Mouse (Mus musculus): ENCODE results near the gene Il4ra. TPM values are rescaled to one million over a fixed set of nuclear protein-coding genes. Genes with fewer than 3 reads are reported as not detected.

Il4ra gene
- 1 to 10 TPM; 7.3 to 9.6 TPM for total RNA-seq (2021)
- long read RNA-seq, experiment 1, full-length matches to known transcripts: 3 of 15 reads
- long read RNA-seq, experiment 1, partial matches to known transcripts: 0 of 15 reads
- long read RNA-seq, experiment 1, other reads (novel, unspliced or antisense): 12 of 15 reads
- long read RNA-seq, experiment 2, full-length matches to known transcripts: 8 of 15 reads
- long read RNA-seq, experiment 2, partial matches to known transcripts: 0 of 15 reads
- long read RNA-seq, experiment 2, other reads (novel, unspliced or antisense): 7 of 15 reads

- H3K4me3 ChIP-seq: peak within 1 kb of the TSS; percentile 62
- peak; percentile 60 to 66 for DNase-seq (ENCODE audit: extremely low spot score in 1 of 2, low spot score in 2 of 2)
- peak; percentile 27 for TF ChIP-seq CTCF (IDR thresholded peaks at IDR 0.05)
- H3K27ac ChIP-seq: peak within 1 kb of the TSS; percentile 87
- intact Hi-C loops (cut with DNase I): loop anchor here (5.0 kb wide), 1 partner anchor 60 kb away; the partner anchor contains the start of gene Nsmce1
Observed at GRCm38 (mm10) chr7:125551766-125552709, at the start of gene Il4ra. Il4ra (plus strand) TSS chr7:125552120.

GRCm38 (mm10) chr7:125503374-125504092, 48.4 kb upstream of the Il4ra start:
- Histone ChIP-seq H3K27ac (no peak overlapping the region), H3K4me3 (no peak overlapping the region)
- DNase-seq (ENCODE audit: extremely low spot score in 1 of 2, low spot score in 2 of 2): no peak
- TF ChIP-seq CTCF (IDR thresholded peaks at IDR 0.05): no peak
- intact Hi-C loops (cut with DNase I): no loop called here

- H3K4me3 ChIP-seq: no peak overlapping the region
- peak in 1 of 2 experiments; percentile 55 for DNase-seq (ENCODE audit: extremely low spot score in 1 of 2, low spot score in 2 of 2)
- no peak for TF ChIP-seq CTCF (IDR thresholded peaks at IDR 0.05)
- intact Hi-C loops (cut with DNase I): no loop called here
- peak overlapping the region; percentile 48; the same call in 1 of the 2 replicates for H3K27ac ChIP-seq
Observed at GRCm38 (mm10) chr7:125504618-125505017, 47.3 kb upstream of the Il4ra start.

GRCm38 (mm10) chr7:125505568-125505967, 46.4 kb upstream of the Il4ra start:
- intact Hi-C loops (cut with DNase I): no loop called here
- no peak for TF ChIP-seq CTCF (IDR thresholded peaks at IDR 0.05)
- Histone ChIP-seq H3K27ac (no peak overlapping the region), H3K4me3 (no peak overlapping the region)
- no peak for DNase-seq (ENCODE audit: extremely low spot score in 1 of 2, low spot score in 2 of 2)

GRCm38 (mm10) chr7:125507279-125507678, 44.6 kb upstream of the Il4ra start:
- no peak overlapping the region for H3K4me3 ChIP-seq
- DNase-seq (ENCODE audit: extremely low spot score in 1 of 2, low spot score in 2 of 2): no peak
- intact Hi-C loops (cut with DNase I): no loop called here
- H3K27ac ChIP-seq: no peak overlapping the region
- no peak for TF ChIP-seq CTCF (IDR thresholded peaks at IDR 0.05)

GRCm38 (mm10) chr7:125511432-125511831, 40.5 kb upstream of the Il4ra start:
- intact Hi-C loops (cut with DNase I): no loop called here
- DNase-seq (ENCODE audit: extremely low spot score in 1 of 2, low spot score in 2 of 2): no peak
- Histone ChIP-seq H3K27ac (no peak overlapping the region), H3K4me3 (no peak overlapping the region)
- TF ChIP-seq CTCF (IDR thresholded peaks at IDR 0.05): no peak

GRCm38 (mm10) chr7:125511852-125512251, 40.1 kb upstream of the Il4ra start:
- DNase-seq (ENCODE audit: extremely low spot score in 1 of 2, low spot score in 2 of 2): no peak
- TF ChIP-seq CTCF (IDR thresholded peaks at IDR 0.05): no peak
- no peak overlapping the region for H3K27ac ChIP-seq
- intact Hi-C loops (cut with DNase I): no loop called here
- no peak overlapping the region for H3K4me3 ChIP-seq

GRCm38 (mm10) chr7:125515081-125515853, 36.7 kb upstream of the Il4ra start:
- no peak for TF ChIP-seq CTCF (IDR thresholded peaks at IDR 0.05)
- Histone ChIP-seq H3K4me3 (no peak overlapping the region), H3K27ac (no peak overlapping the region)
- no peak for DNase-seq (ENCODE audit: extremely low spot score in 1 of 2, low spot score in 2 of 2)
- intact Hi-C loops (cut with DNase I): no loop called here

- Histone ChIP-seq H3K4me3 (no peak overlapping the region), H3K27ac (no peak overlapping the region)
- DNase-seq (ENCODE audit: extremely low spot score in 1 of 2, low spot score in 2 of 2): no peak
- intact Hi-C loops (cut with DNase I): no loop called here
- TF ChIP-seq CTCF (IDR thresholded peaks at IDR 0.05): no peak
Observed at GRCm38 (mm10) chr7:125516723-125517122, 35.2 kb upstream of the Il4ra start.

GRCm38 (mm10) chr7:125517470-125517869, 34.5 kb upstream of the Il4ra start:
- TF ChIP-seq CTCF (IDR thresholded peaks at IDR 0.05): no peak
- H3K27ac ChIP-seq: no peak overlapping the region
- intact Hi-C loops (cut with DNase I): no loop called here
- H3K4me3 ChIP-seq: no peak overlapping the region
- no peak for DNase-seq (ENCODE audit: extremely low spot score in 1 of 2, low spot score in 2 of 2)

GRCm38 (mm10) chr7:125519715-125520114, 32.2 kb upstream of the Il4ra start:
- TF ChIP-seq CTCF (IDR thresholded peaks at IDR 0.05): no peak
- Histone ChIP-seq H3K27ac (no peak overlapping the region), H3K4me3 (no peak overlapping the region)
- intact Hi-C loops (cut with DNase I): no loop called here
- DNase-seq (ENCODE audit: extremely low spot score in 1 of 2, low spot score in 2 of 2): no peak

Measured in left cerebral cortex, adult 2 months (tissue).